Mouse (Mus musculus) right cerebral cortex, postnatal 25 days (tissue): ENCODE measurements around the gene Rnd2.
"Not testable (repeated sequence)": the region's sequence is repeated elsewhere in the genome, so short reads cannot be mapped to it uniquely, and the experiment has no call there.

Experiments used
- DNase-seq: peaks from one replicate; pipeline ENCODE4 v3.0.0; 2022

The Rnd2 gene

GRCm38 (mm10) chr11:101464211-101465100 lies at the start of gene Rnd2:
Gene Rnd2, plus strand, starts transcription at chr11:101464999.
- DNase-seq: no peak

DNA sequence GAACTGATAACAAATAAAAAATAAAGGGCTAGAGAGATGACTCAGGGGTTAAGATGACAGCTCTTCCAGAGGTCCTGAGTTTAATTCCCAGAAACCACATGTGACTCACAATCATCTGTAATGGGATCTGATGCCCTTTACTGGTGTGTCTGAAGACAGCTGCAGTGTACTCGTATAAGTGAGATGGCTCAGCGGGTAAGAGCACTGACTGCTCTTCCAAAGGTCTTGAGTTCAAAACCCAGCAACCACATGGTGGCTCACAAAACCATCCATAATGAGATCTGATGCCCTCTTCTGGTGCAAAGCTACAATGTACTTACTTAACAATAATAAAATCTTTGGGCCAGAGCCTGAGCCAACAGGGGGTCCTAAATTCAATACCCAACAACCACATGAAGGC lies 49.5 kb upstream of the Rnd2 start:
- no peak for DNase-seq

DNA sequence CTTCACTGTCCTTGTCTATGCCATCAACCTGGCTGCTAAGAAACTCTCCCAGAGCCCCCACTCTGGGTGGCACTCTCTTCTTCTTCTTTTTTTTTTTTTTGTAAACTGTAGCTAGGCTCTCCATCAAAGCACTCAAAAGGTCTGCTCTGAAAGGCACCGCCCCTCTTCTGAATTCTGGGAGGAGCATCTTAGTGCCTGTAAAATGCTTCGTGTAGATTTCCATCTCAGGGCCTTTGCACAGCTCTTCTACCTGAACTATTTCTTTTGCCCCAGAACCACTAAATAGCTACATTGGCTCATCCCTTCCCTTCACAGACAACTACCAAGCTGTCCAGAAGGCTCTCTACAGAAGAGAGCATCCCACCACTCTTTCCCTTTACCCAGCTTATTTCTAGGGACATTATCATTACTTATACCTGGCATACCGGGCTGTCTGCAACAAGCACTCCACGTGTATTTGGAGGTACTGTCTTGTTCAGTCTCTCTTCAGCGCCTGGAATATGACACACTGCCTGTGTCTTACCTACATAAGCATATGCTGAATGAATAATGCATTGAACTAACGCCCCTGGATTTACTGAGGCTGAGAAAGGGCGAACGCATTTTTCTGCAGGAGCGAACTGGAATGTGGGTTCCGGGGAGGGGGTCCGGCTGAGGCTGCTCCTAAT lies 48.2 kb upstream of the Rnd2 start:
- no peak for DNase-seq

GRCm38 (mm10) chr11:101417101-101417855 lies 47.5 kb upstream of the Rnd2 start, which contains the start of gene Aarsd1:
Gene Aarsd1, minus strand, starts transcription at chr11:101417615.
- peak; percentile 90 for DNase-seq

DNA sequence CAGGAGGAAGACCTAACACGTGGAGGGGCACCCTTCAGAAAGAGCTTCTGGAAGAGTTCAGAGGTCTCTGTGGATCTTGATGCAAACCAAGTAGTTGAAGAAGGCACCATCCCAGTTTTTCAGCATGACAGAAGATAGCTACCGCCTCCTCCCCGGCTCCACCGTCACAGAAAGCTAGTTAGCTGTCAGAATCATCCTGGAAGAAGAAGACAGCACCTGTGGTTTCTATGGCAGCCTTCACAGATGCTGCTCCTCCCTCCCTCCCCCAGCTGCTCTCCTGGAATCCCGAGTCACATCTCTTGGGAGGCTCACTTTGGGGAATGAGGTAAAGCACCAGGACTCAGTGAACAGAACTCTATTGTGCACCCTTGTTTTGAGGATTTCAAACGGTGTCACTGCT lies 45.8 kb upstream of the Rnd2 start:
- peak; percentile 26 for DNase-seq

DNA sequence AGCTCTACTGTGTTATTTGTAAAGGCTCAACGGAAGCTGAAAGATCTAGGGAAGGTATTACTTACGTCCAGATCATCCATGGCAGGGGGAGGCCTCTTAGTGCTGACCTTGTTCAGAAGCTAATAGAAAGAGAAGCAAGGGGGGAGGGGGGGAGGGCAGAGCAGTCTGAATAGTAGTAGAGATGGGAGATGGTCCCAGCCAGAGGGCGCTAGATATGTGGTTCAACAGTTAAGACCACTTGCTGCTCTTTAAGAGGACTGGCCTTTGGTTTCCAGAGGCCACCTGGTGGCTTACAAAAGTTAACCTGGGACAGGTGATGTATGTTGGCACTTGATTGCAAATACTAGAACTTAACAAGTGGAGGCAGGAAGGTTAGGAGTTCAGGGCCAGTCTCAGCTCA lies 45.2 kb upstream of the Rnd2 start:
- DNase-seq: no peak

GRCm38 (mm10) chr11:101420148-101420547 lies 44.7 kb upstream of the Rnd2 start:
- DNase-seq: no peak

DNA sequence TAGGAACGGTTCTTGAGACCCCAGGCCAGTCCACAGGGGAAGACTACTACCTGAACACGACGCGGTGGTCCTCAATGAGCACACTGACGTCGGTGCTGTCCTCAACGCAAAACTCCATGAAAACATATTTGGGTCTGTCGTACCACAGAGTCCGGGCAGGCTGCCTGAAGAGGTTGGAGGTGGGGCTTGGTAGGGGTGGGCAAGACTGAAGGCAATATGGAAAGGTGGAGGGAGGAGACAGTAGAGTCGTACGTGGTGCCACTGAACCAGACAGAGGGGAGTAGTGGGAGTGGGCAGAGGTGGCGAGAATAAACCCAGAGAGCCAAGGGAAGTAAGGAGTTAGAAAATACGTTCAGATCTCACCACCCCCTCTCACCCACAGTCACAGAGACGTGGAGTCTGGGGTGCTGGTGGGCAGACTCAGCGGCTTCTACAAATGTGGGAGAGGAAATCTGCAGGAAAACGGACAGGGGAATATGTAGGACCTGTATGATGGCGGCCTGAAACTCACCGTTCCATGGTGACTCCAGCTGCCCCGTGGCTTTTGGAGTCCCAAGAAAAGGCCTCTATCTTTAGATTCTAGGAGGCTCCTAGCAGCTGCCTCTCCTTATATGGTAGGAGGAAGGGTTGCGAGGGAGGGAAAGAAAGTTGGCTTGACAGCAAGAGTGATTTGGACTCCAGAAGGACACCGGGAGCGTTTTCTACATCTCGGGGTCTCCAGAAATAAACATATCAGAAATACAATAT lies 40.5 kb upstream of the Rnd2 start, which contains the start of gene Gm27029:
Gm27029 (minus strand) TSS at position 692 of the 747 bp plus-strand sequence.
- no peak for DNase-seq

- DNase-seq: peak; percentile 98
These were observed 39.6 kb upstream of the Rnd2 start, which contains the start of the genes Rundc1 and Ptges3l for GRCm38 (mm10) chr11:101424925-101425813. Gene Rundc1, plus strand, starts transcription at chr11:101425085. Gene Ptges3l, minus strand, starts transcription at chr11:101425333.

GRCm38 (mm10) chr11:101426165-101426564 lies 38.6 kb upstream of the Rnd2 start:
- DNase-seq: no peak

GRCm38 (mm10) chr11:101431327-101431726 lies 33.5 kb upstream of the Rnd2 start:
- DNase-seq: no peak

DNA sequence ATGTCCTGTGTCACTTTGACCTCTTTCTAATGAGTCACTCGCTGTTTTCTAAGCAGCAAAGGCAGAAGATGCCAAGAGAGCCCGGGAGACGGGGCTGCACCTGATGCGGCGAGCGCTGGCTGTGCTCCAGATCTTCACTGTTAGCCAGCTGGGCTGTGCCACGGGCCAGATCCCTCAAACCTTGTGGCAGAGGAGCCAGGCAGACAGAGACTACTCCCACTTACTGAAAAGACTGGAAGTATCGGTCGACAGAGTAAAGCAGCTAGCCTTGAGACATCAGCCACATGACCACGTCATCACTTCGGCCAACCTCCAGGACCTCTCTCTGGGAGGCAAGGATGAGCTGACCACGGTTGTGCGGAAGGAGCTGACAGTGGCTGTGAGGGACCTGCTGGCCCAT lies 31.4 kb upstream of the Rnd2 start:
- no peak for DNase-seq

GRCm38 (mm10) chr11:101435831-101436230 lies 29.0 kb upstream of the Rnd2 start:
- no peak for DNase-seq

GRCm38 (mm10) chr11:101436916-101437315 lies 27.9 kb upstream of the Rnd2 start:
- no peak for DNase-seq

GRCm38 (mm10) chr11:101438006-101438405 lies 26.8 kb upstream of the Rnd2 start:
- not testable (repeated sequence) for DNase-seq

- not testable (repeated sequence) for DNase-seq
These were observed 23.2 kb upstream of the Rnd2 start for GRCm38 (mm10) chr11:101441450-101442126.

- DNase-seq: peak; percentile 97
These were observed 22.6 kb upstream of the Rnd2 start, which contains the start of gene Rpl27 for GRCm38 (mm10) chr11:101442127-101442693. Gene Rpl27, plus strand, starts transcription at chr11:101442298.

DNA sequence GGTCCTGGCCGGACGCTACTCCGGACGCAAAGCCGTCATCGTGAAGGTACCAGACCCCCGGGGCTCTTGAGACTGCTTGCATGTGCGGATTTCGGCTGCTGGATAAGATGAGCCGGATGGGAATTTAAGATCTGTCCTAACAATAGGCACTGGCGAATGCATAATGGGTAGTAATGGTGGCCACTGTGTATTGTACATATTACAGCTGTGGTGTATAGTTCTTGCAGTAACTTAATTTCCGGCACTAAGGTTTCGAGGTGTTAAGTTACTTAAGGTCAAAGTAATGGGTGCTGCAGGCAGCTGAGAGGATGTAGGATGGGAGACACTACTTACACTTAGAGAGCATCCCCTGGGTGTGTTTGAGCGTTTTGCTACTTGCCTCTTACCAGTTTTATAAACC lies 22.0 kb upstream of the Rnd2 start:
- no peak for DNase-seq

GRCm38 (mm10) chr11:101446319-101446718 lies 18.5 kb upstream of the Rnd2 start:
- no peak for DNase-seq

DNA sequence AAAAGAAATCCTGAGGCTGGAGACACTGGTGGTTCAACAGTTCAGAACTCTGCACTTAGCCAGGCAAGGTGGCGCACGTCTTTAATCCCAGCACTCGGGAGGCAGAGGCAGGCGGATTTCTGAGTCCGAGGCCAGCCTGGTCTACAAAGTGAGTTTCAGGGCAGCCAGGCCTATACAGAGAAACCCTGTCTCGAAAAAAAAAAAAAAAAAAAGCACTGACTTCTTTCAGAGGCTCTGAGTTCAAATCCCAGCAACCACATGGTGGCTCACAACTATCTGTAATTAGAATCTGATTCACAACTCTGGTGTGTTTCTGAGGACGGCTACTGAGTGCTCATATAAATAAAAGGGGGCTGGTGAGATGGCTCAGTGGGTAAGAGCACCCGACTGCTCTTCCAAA lies 17.9 kb upstream of the Rnd2 start:
- DNase-seq: not testable (repeated sequence)
